Mouse (Mus musculus): ENCODE measurements around the gene Yes1. TPM values are rescaled to one million over a fixed set of nuclear protein-coding genes. Genes with fewer than 3 reads are reported as not detected.
"Not testable (repeated sequence)": the region's sequence is repeated elsewhere in the genome, so short reads cannot be mapped to it uniquely, and the experiment has no call there.

The Yes1 gene
- polyA plus RNA-seq, 1 experiment, result 33.0 TPM

DNA sequence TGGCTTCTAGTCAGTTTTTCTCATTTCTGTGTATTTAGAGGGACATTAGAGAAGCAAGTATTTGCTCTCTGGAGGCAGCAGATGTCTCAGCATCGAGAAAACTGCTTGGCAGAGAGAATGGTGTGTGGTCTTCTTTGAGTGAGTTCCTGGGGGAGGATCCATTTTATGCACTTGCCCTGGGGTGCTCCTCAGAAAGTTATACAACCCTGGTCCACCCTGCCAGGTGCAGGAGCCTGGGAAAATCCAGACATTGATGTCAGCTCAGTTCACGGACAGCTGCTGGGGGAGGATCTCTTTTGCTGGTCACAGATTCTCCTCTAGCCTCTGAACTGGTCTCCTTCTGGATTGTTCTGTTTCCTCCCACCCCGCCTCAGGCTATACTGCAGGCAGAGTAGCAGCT is 110.3 kb downstream of the Yes1 start:
- TF ChIP-seq CTCF (IDR thresholded peaks at IDR 0.05; ENCODE audit: borderline replicate concordance, insufficient read depth, low read length) (no peak), POLR2A (IDR thresholded peaks at IDR 0.05; ENCODE audit: low read depth, low read length) (no peak)
- no peak overlapping the region for H3K27ac ChIP-seq (ENCODE audit: insufficient read depth, low read length)
- no peak overlapping the region for H3K4me3 ChIP-seq (ENCODE audit: insufficient read depth, low read length)
- H3K4me1 ChIP-seq (ENCODE audit: control insufficient read depth, insufficient read depth, low read length), result peaks cover 3% of the 10 kb centered on the region; the same call in 1 of the 2 replicates

DNA sequence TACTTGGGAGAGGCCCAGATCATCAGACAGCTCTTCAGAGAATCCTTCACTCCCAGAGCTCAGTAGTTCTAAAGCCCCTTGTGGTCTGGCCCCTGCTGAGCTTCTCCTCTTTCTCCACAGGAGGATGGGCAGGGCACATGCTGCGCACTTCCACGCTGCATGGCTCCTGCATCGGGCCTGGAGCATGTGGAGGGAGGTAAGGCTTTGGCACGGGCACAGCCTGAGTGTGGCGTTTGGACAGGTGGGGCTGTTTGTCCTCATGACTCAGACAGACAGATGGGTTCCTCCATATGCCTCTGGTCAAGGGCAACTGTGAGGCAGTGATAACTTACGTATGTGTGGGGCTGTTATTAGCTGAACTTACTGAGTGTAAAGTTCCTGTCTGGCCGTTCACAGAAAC is 111.3 kb downstream of the Yes1 start:
- H3K4me1 ChIP-seq (ENCODE audit: control insufficient read depth, insufficient read depth, low read length), result peaks cover 3% of the 10 kb centered on the region; the same call in 1 of the 2 replicates
- H3K4me3 ChIP-seq (ENCODE audit: insufficient read depth, low read length), result no peak overlapping the region
- TF ChIP-seq CTCF (IDR thresholded peaks at IDR 0.05; ENCODE audit: borderline replicate concordance, insufficient read depth, low read length) (no peak), POLR2A (IDR thresholded peaks at IDR 0.05; ENCODE audit: low read depth, low read length) (no peak)
- H3K27ac ChIP-seq (ENCODE audit: insufficient read depth, low read length), result no peak overlapping the region

DNA sequence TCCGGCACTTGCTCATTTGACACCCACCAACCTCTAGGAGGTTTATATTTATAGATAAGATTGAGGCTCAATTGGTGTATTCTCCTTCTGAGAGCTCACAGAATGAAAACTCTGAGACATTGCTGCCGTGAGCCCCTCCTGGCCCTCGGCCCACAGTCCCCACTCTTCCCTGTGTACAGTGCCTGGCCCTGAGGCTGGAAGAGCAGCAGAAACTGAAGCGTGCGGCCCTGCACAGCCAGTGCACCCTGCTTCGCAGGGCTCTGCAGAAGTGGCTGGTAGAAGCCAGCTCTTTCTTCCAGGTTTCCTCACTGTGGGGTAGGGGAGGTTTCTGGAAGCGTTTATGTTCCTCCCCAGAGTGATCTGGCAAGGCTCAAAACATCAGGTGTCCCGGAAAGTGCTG is 111.7 kb downstream of the Yes1 start:
- not testable (repeated sequence) for H3K27ac ChIP-seq (ENCODE audit: insufficient read depth, low read length); H3K4me3 ChIP-seq (ENCODE audit: insufficient read depth, low read length)

DNA sequence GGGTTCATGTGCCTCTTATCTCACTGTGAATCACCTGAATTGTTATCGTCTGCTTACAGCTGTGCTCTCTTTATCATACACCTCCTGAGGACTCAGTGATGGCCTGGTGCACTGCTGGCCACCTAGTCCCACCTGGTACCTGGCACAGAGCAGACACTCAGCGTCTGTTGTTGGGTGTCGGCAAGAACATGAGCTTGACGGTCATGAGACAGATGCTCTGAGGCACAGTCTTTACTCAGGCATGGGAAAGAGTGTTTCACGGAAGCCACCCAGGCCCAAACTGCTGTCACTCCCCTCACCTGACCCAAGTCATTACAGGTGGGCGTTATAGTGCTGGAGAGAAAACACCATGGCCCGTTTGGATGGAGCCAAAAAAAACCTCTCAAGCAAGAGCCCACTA is 113.0 kb downstream of the Yes1 start:
- no peak overlapping the region for H3K27ac ChIP-seq (ENCODE audit: insufficient read depth, low read length)
- TF ChIP-seq CTCF (IDR thresholded peaks at IDR 0.05; ENCODE audit: borderline replicate concordance, insufficient read depth, low read length), result no peak
- H3K4me1 ChIP-seq (ENCODE audit: control insufficient read depth, insufficient read depth, low read length), result peaks cover 3% of the 10 kb centered on the region; the same call in 1 of the 2 replicates
- no peak overlapping the region for H3K4me3 ChIP-seq (ENCODE audit: insufficient read depth, low read length)

More for the DNA sequence above, 111.7 kb downstream of the Yes1 start:
- H3K4me1 ChIP-seq (ENCODE audit: control insufficient read depth, insufficient read depth, low read length), result not testable (repeated sequence)

DNA sequence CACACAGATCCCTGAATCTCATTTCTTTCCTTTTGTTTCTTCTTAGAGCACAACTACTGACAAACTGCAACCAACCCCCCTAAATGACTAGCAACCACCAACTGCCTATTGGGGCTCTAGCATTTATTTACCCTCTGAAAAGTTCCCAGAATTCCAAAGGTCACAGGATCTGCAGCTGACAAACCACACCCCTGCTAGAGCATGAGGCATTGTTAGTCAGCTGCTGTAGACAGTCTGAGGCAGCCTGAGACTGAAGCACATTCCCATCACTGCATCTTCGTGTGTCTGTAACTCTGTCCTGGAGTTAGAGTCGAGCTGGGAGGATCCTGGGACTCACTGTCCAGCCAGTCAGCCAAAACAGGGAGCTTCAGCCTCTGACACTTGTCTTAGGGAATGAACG is 114.4 kb downstream of the Yes1 start:
- not testable (repeated sequence) for H3K27ac ChIP-seq (ENCODE audit: insufficient read depth, low read length); H3K4me3 ChIP-seq (ENCODE audit: insufficient read depth, low read length); H3K4me1 ChIP-seq (ENCODE audit: control insufficient read depth, insufficient read depth, low read length)

DNA sequence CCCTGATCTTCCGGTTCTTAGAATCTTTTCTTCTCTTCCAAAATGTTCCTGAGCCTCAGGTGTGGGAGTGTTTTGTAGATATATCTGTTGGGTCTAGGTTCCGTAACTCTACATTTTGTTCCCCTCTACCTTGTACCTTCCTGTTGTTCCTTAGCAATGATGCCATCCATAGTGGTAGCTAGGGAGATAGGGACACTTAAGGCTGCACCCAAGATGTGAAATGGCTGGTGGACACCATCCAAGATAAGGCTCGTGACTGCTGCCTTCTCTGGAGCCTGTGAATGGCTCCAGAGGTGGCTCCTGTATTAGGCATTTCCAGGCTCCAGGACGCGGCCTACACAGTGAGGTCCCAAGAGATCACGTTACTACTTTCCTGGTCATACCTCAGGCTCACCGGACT is 117.3 kb downstream of the Yes1 start:
- H3K4me1 ChIP-seq (ENCODE audit: control insufficient read depth, insufficient read depth, low read length), result peaks cover 3% of the 10 kb centered on the region; the same call in 1 of the 2 replicates

DNA sequence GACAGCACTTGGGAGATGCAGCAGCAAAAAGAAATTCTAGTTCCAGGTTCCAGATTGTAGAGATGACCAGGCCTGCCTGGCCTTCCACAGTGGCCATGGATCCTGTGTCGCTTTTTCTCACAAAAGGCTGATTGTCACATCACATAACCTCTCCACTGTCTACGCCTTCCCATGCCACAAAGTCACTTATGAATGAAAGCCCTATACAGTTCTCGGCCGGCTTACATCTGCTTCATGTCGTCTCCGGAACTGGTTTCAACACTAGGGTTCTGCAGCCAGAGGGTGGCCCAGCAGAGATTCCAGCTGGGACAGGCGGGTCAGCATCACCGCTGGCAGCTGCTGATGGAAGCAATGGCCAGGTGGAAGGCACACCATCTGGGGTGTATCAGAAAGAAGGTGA is 117.9 kb downstream of the Yes1 start:
- peaks cover 3% of the 10 kb centered on the region; the same call in 1 of the 2 replicates for H3K4me1 ChIP-seq (ENCODE audit: control insufficient read depth, insufficient read depth, low read length)
- no peak overlapping the region for H3K4me3 ChIP-seq (ENCODE audit: insufficient read depth, low read length)
- H3K27ac ChIP-seq (ENCODE audit: insufficient read depth, low read length), result no peak overlapping the region
- no peak for TF ChIP-seq CTCF (IDR thresholded peaks at IDR 0.05; ENCODE audit: borderline replicate concordance, insufficient read depth, low read length)
- no peak for TF ChIP-seq POLR2A (IDR thresholded peaks at IDR 0.05; ENCODE audit: low read depth, low read length)

More for the DNA sequence above, 117.3 kb downstream of the Yes1 start:
- no peak for TF ChIP-seq POLR2A (IDR thresholded peaks at IDR 0.05; ENCODE audit: low read depth, low read length)
- TF ChIP-seq CTCF (IDR thresholded peaks at IDR 0.05; ENCODE audit: borderline replicate concordance, insufficient read depth, low read length), result no peak
- Histone ChIP-seq H3K4me3 (ENCODE audit: insufficient read depth, low read length) (no peak overlapping the region), H3K27ac (ENCODE audit: insufficient read depth, low read length) (no peak overlapping the region)

DNA sequence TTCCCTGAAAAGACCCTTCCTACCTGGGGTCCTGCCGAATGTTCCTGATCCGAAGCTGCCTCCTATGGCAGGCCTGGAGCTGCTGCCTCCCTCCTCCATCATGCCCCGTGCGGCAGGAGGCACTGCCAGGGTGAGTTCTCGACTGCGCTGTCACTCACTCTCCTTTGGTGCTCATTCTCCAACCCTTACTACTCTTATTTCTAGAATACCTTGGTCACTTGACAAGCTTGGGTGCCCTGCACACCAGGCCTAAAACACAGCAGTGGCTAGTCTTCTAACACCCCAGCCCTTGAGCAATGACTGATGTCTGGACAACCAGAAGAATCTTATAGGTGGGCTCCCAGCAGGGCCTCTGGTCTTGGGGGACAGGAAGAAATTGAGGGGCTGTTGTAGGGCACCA is 122.9 kb downstream of the Yes1 start:
- H3K4me1 ChIP-seq (ENCODE audit: control insufficient read depth, insufficient read depth, low read length); H3K4me3 ChIP-seq (ENCODE audit: insufficient read depth, low read length); H3K27ac ChIP-seq (ENCODE audit: insufficient read depth, low read length): not testable (repeated sequence)

DNA sequence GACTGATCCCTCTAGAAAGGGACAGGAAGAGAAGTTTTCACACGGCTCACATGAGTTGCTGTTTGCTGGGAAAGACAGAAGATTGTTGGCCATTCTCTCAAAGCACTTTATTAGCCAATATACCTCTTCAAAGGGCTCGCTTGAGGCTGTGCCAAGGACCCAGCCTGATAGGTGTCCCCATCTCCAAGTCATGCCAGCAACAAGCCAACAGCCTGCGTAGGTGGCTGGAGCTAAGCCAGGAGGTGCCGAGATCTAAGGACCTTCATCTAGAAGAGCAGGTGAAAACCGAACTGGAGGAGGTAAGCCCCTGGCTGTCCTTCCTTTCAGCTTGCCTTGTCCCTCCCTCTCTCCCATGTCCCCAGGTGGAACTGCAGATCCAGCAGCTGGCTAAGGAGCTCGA is 124.8 kb downstream of the Yes1 start:
- Histone ChIP-seq H3K4me3 (ENCODE audit: insufficient read depth, low read length) (no peak overlapping the region), H3K4me1 (ENCODE audit: control insufficient read depth, insufficient read depth, low read length) (no peaks in the 10 kb centered on the region), H3K27ac (ENCODE audit: insufficient read depth, low read length) (no peak overlapping the region)
- no peak for TF ChIP-seq CTCF (IDR thresholded peaks at IDR 0.05; ENCODE audit: borderline replicate concordance, insufficient read depth, low read length)
- no peak for TF ChIP-seq POLR2A (IDR thresholded peaks at IDR 0.05; ENCODE audit: low read depth, low read length)

Other genes starting within 250 kb of the Yes1 start
- 413 and 531 TPM in 2 replicates for gene Ppp1cb, start 152.3 kb upstream of the Yes1 start, polyA plus RNA-seq (2011; ENCODE audit: insufficient read length, low read depth, missing spikeins)
- gene Pisd, start 174.5 kb downstream of the Yes1 start, polyA plus RNA-seq (2011; ENCODE audit: insufficient read length, low read depth, missing spikeins), result 39.9 and 41.3 TPM in 2 replicates
- not detected in 2 replicates for gene Gm20671, start 215.9 kb downstream of the Yes1 start, polyA plus RNA-seq (2011; ENCODE audit: insufficient read length, low read depth, missing spikeins)
- gene Prr14l, start 243.1 kb downstream of the Yes1 start, polyA plus RNA-seq (2011; ENCODE audit: insufficient read length, low read depth, missing spikeins), result 15.2 and 16.8 TPM in 2 replicates

Measured in embryonic fibroblast, embryonic 13.5 days (primary cell).